Mouse (Mus musculus): Measurements from ENCODE around the gene Megf11. TPM values are rescaled to one million over a fixed set of nuclear protein-coding genes. Genes with fewer than 3 reads are reported as not detected.

The Megf11 gene
- polyA plus RNA-seq, 1 experiment: 0.09 TPM

DNA sequence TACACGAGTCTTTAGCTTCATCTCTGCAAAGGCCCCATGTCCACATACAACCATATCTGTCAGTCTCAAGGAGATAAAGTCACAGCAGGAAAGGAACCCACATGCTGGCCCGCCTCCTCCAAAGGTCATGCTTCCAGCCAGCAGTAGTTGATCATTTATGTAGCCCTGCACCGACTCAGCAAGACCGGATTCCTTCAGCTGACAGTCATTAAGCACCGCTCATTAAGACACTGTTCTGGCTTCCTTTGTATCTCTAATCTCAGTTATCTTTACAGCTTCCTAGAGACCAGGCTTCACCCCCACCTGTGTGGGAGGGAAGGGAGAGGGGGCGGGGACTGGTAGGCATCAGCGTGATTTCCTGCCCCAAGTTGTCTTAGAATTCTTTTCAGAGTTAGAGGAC is 258.7 kb downstream of the Megf11 start:
- Histone ChIP-seq H3K4me1 (ENCODE audit: control insufficient read depth, insufficient read depth, low read length) (no peaks in the 10 kb centered on the region), H3K27ac (ENCODE audit: insufficient read depth, low read length) (no peak overlapping the region), H3K4me3 (ENCODE audit: insufficient read depth, low read length) (no peak overlapping the region)
- TF ChIP-seq CTCF (IDR thresholded peaks at IDR 0.05; ENCODE audit: borderline replicate concordance, insufficient read depth, low read length): no peak
- TF ChIP-seq POLR2A (IDR thresholded peaks at IDR 0.05; ENCODE audit: low read depth, low read length): no peak

DNA sequence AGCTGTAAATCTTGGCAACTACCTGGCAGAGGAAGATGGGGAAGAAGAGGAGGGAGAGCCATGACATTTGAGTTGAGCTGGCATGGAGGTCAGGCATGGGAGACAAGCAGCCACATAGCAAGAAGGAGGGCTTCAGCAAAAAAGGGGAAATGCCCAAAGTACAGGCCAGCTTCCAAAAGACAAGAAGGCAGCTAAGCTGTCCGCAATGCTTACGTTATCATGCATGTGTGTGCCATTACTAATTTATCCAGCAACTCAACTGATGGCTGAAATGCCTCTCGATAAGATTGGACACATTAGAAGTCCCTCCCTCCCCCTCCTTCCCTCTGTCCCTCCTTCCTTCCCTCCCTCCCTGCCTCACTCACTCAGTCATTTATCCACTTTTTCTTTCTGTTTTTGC is 260.0 kb downstream of the Megf11 start:
- Histone ChIP-seq H3K27ac (ENCODE audit: insufficient read depth, low read length) (no peak overlapping the region), H3K4me3 (ENCODE audit: insufficient read depth, low read length) (no peak overlapping the region), H3K4me1 (ENCODE audit: control insufficient read depth, insufficient read depth, low read length) (no peaks in the 10 kb centered on the region)
- TF ChIP-seq CTCF (IDR thresholded peaks at IDR 0.05; ENCODE audit: borderline replicate concordance, insufficient read depth, low read length): no peak

DNA sequence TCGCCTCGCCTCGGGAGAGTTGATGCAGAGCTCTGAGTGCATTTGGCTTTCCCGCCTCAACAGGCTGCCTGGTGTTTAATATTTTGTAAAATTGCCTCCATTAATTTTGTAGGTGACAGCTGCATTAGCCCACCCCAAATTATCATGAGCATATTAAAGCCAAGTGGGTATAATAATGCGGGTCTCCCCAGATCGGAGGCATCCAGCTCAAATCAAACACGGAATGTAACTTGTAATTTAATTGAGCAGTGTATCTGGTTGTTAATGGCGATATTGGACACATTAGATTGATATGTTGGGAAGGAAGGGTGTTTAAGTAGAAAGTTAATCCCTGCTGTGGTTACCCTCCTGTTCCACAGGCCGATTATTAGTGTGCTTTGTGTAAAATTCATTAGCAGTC is 264.0 kb downstream of the Megf11 start:
- Histone ChIP-seq H3K27ac (ENCODE audit: insufficient read depth, low read length) (no peak overlapping the region), H3K4me1 (ENCODE audit: control insufficient read depth, insufficient read depth, low read length) (no peaks in the 10 kb centered on the region), H3K4me3 (ENCODE audit: insufficient read depth, low read length) (no peak overlapping the region)
- TF ChIP-seq CTCF (IDR thresholded peaks at IDR 0.05; ENCODE audit: borderline replicate concordance, insufficient read depth, low read length) (no peak), POLR2A (IDR thresholded peaks at IDR 0.05; ENCODE audit: low read depth, low read length) (no peak)

DNA sequence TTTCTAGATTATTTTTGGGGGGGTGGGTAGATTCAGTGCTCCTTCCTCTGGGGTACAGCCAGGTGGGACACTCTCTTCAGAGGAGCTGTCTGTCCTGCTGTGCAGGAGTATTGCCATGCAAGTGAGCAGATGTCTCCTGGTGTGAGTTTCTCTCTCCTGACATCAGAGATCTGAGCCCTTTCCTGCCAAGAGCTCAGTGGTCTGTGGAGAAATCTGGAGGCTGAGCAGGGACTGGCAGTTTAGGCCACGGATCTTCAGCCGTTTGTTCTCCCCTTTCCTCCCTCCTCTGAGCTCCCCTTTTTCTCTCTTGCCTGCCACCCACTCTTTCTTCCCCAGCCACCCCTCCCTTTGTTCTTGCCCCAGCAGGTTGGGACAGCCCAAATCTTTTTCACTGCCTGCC is 264.5 kb downstream of the Megf11 start:
- H3K4me3 ChIP-seq (ENCODE audit: insufficient read depth, low read length): no peak overlapping the region
- TF ChIP-seq POLR2A (IDR thresholded peaks at IDR 0.05; ENCODE audit: low read depth, low read length) (no peak), CTCF (IDR thresholded peaks at IDR 0.05; ENCODE audit: borderline replicate concordance, insufficient read depth, low read length) (no peak)
- H3K4me1 ChIP-seq (ENCODE audit: control insufficient read depth, insufficient read depth, low read length): no peaks in the 10 kb centered on the region
- H3K27ac ChIP-seq (ENCODE audit: insufficient read depth, low read length): no peak overlapping the region

DNA sequence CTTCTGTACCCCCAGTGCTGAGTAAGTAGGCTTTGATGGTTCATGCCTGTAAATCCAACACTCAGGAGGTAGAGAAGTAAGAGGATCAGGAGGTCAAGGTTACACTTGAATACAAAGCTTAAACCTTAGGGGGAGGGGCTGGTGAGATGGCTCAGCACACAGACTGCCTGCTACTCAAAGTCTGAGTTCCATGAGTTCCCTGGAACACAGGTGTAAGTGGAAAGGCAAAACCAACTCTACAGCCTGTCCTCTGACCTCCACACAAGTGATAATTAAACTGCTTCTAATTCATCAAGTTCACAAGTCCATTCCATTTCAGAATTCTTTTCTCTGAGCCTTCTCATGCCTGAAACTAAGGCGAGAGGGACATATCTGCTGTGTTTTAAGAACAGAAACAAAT is 265.8 kb downstream of the Megf11 start:
- TF ChIP-seq CTCF (IDR thresholded peaks at IDR 0.05; ENCODE audit: borderline replicate concordance, insufficient read depth, low read length) (no peak), POLR2A (IDR thresholded peaks at IDR 0.05; ENCODE audit: low read depth, low read length) (no peak)
- Histone ChIP-seq H3K27ac (ENCODE audit: insufficient read depth, low read length) (no peak overlapping the region), H3K4me3 (ENCODE audit: insufficient read depth, low read length) (no peak overlapping the region), H3K4me1 (ENCODE audit: control insufficient read depth, insufficient read depth, low read length) (no peaks in the 10 kb centered on the region)

DNA sequence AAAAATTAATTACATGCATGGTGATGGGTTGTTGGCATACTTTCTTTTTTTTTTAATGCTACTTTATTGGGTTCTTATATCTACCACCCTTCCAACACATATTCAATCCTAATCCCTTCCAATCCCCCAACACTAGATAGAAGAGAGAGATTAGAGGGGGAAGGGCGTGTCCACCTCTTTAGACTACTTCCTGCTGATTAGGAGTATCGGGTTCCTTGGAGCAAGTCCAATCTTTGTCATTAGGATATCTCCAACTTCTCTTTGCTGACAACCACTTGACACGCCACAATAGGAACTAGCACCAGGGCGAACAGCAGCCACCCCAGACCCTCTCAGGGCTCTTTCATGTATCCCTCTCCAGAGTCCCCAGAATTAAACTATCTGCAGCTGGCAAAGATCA is 266.3 kb downstream of the Megf11 start:
- no peaks in the 10 kb centered on the region for H3K4me1 ChIP-seq (ENCODE audit: control insufficient read depth, insufficient read depth, low read length)
- no peak overlapping the region for H3K4me3 ChIP-seq (ENCODE audit: insufficient read depth, low read length)
- no peak overlapping the region for H3K27ac ChIP-seq (ENCODE audit: insufficient read depth, low read length)
- TF ChIP-seq POLR2A (IDR thresholded peaks at IDR 0.05; ENCODE audit: low read depth, low read length) (no peak), CTCF (IDR thresholded peaks at IDR 0.05; ENCODE audit: borderline replicate concordance, insufficient read depth, low read length) (no peak)

DNA sequence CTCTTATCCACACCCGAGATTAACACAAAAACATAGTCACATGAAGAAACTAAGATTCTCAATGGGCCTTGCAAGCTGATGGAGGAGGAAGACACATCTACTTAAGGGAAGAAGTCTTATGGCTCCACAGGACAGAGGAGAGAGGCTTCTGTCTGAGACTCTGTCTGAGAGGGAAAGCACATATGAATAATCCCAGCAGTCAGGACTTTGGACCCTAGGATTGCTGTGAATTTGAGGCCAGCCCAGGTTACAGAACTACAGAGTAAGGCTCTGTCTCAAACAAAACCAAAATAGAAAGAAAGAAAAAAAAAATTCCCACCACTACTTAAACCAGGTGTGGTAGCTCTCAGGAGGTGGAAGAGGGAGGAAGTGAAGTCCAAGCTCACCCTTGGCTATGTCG is 266.7 kb downstream of the Megf11 start:
- Histone ChIP-seq H3K4me1 (ENCODE audit: control insufficient read depth, insufficient read depth, low read length) (no peaks in the 10 kb centered on the region), H3K4me3 (ENCODE audit: insufficient read depth, low read length) (no peak overlapping the region), H3K27ac (ENCODE audit: insufficient read depth, low read length) (no peak overlapping the region)
- TF ChIP-seq POLR2A (IDR thresholded peaks at IDR 0.05; ENCODE audit: low read depth, low read length) (no peak), CTCF (IDR thresholded peaks at IDR 0.05; ENCODE audit: borderline replicate concordance, insufficient read depth, low read length) (no peak)

DNA sequence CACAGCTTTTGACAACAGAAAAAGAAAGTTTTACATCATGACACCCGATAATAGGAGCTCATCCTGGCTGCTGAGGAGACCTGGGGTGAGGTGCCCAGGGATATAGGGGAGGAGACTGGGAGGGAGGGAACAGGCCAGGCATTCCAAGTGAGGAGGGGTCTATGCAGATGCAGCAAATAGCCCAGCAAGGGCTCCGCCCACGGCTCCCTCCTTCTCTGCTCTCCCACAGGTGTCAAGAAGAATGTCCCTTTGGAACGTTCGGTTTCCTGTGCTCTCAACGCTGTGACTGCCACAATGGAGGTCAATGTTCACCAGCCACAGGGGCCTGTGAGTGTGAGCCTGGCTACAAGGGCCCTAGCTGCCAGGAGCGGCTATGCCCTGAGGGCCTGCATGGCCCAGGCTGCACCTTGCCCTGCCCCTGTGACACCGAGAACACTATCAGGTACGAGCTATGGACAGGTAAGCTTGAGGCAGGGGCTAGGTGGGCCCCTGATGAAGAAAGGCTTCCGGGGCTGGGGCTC is 267.5 kb downstream of the Megf11 start:
- TF ChIP-seq POLR2A (IDR thresholded peaks at IDR 0.05; ENCODE audit: low read depth, low read length): no peak
- H3K4me1 ChIP-seq (ENCODE audit: control insufficient read depth, insufficient read depth, low read length): no peaks in the 10 kb centered on the region
- H3K4me3 ChIP-seq (ENCODE audit: insufficient read depth, low read length): no peak overlapping the region
- H3K27ac ChIP-seq (ENCODE audit: insufficient read depth, low read length): no peak overlapping the region

DNA sequence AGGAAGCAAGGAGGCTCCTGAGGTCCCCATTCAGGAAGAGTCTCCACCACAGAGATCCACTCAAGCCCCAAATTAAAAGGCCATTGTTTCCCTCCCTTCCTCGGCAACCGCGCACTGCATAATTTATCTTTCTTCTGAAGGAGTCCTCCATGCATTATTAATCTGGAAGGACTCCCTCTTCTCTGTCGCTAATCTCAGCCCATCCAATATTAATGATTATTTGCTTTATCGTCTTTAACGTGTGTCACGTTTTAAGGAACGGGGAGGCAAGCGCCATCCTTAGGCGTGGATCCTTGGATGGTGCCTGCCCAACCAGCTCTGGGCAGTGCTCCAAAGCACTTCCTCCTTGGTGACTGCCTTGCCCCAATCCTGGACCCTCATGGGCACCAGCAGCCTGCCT is 269.3 kb downstream of the Megf11 start:
- Histone ChIP-seq H3K4me1 (ENCODE audit: control insufficient read depth, insufficient read depth, low read length) (no peaks in the 10 kb centered on the region), H3K4me3 (ENCODE audit: insufficient read depth, low read length) (no peak overlapping the region), H3K27ac (ENCODE audit: insufficient read depth, low read length) (no peak overlapping the region)
- no peak for TF ChIP-seq CTCF (IDR thresholded peaks at IDR 0.05; ENCODE audit: borderline replicate concordance, insufficient read depth, low read length)
- no peak for TF ChIP-seq POLR2A (IDR thresholded peaks at IDR 0.05; ENCODE audit: low read depth, low read length)

DNA sequence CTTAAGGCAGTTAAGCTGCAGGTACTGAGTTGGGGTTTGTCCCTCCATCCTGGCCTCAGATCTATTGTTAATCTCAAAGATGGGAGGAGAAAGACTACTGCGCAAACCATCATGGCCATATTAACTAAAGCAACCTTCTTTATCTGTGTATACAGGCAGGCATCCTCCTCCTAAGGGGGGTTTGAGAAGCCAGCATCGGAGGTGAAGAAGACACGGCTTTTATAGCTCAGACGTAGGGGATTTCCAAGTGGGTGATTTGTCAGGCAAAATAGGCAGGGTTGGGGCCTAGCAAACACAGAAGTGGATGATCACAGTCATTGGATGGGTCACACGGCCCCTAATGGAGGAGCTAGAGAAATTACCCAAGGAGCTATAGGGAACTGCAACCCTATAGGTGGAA is 271.2 kb downstream of the Megf11 start:
- Histone ChIP-seq H3K4me1 (ENCODE audit: control insufficient read depth, insufficient read depth, low read length) (no peaks in the 10 kb centered on the region), H3K4me3 (ENCODE audit: insufficient read depth, low read length) (no peak overlapping the region), H3K27ac (ENCODE audit: insufficient read depth, low read length) (no peak overlapping the region)
- no peak for TF ChIP-seq CTCF (IDR thresholded peaks at IDR 0.05; ENCODE audit: borderline replicate concordance, insufficient read depth, low read length)
- TF ChIP-seq POLR2A (IDR thresholded peaks at IDR 0.05; ENCODE audit: low read depth, low read length): no peak

DNA sequence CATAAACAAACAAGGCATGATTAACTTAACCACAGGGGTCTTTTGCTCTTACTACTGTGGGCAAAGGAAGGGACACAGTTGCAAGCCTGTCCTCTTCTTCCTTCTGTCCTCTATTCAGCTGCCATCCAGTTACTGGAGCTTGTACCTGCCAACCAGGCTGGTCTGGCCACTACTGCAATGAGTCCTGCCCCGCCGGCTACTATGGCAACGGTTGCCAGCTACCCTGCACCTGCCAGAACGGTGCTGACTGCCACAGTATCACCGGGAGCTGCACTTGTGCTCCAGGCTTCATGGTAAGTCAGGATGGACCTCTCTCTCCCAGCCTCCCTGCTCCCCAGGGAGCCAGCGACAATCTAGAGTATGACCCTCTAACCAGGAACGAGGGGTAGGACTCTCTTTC is 274.8 kb downstream of the Megf11 start:
- TF ChIP-seq POLR2A (IDR thresholded peaks at IDR 0.05; ENCODE audit: low read depth, low read length) (no peak), CTCF (IDR thresholded peaks at IDR 0.05; ENCODE audit: borderline replicate concordance, insufficient read depth, low read length) (no peak)
- Histone ChIP-seq H3K4me3 (ENCODE audit: insufficient read depth, low read length) (no peak overlapping the region), H3K27ac (ENCODE audit: insufficient read depth, low read length) (no peak overlapping the region), H3K4me1 (ENCODE audit: control insufficient read depth, insufficient read depth, low read length) (no peaks in the 10 kb centered on the region)
